Mouse (Mus musculus) heart, embryonic 14.5 days (tissue): ENCODE measurements at regions not wholly inside any gene's neighbourhood (a gene's known extent, or its start where the extent isn't known, plus 50 kb on each side); places are given as distances from the start of the nearest gene placed in this dataset.

ENCODE experiments used
- ATAC-seq: fragments of 200-750 bp; cut with Nextera tagmentation; 2 replicates; pipeline ENCODE4 v1.8.0; 2017; ENCODE audit warnings: low read depth, moderate TSS enrichment; ENCODE audit not compliant: insufficient number of reproducible peaks, insufficient read depth, low FRiP score
- H3K27ac ChIP-seq, 2 experiments: fragments of 200-500 bp in 1 of 2; fragments of 300-500 bp in 1 of 2; sonication (generic) in 1 of 2; replicated peaks in 1 of 2; 2 replicates each; pipeline ENCODE4 v1.5.1; 2012 to 2014; ENCODE audit warnings: low read depth in 2 of 2, low read length in 2 of 2, control low read depth in 1 of 2, mild to moderate bottlenecking in 1 of 2, mixed read lengths in 1 of 2; ENCODE audit not compliant: control insufficient read depth in 1 of 2, insufficient read depth in 1 of 2
- H3K27me3 ChIP-seq: fragments of 300-500 bp; sonication (generic); 2 replicates; pipeline ENCODE4 v1.6.1; 2014; ENCODE audit warnings: mild to moderate bottlenecking, low read length, control low read depth; ENCODE audit not compliant: control insufficient read depth, insufficient read depth
- H3K36me3 ChIP-seq: fragments of 300-500 bp; sonication (generic); 2 replicates; pipeline ENCODE4 v1.6.1; 2014; ENCODE audit warnings: mild to moderate bottlenecking, control low read depth, low read length, mixed read lengths; ENCODE audit not compliant: control insufficient read depth, insufficient read depth
- H3K4me1 ChIP-seq, 2 experiments: fragments of 200-500 bp in 1 of 2; fragments of 300-500 bp in 1 of 2; sonication (generic) in 1 of 2; 2 replicates each; pipeline ENCODE4 v1.6.1; 2012 to 2014; ENCODE audit warnings: low read length in 2 of 2, control low read depth in 1 of 2, mixed read lengths in 1 of 2; ENCODE audit not compliant: control insufficient read depth in 2 of 2, insufficient read depth in 2 of 2
- H3K4me2 ChIP-seq: fragments of 300-500 bp; sonication (generic); 2 replicates; pipeline ENCODE4 v1.6.1; 2014; ENCODE audit warnings: mild to moderate bottlenecking, low read length
- H3K4me3 ChIP-seq, 2 experiments: fragments of 200-500 bp in 1 of 2; fragments of 300-500 bp in 1 of 2; sonication (generic) in 1 of 2; 2 replicates each; pipeline ENCODE4 v1.5.1; 2012 to 2014; ENCODE audit warnings: low read length in 2 of 2, mild to moderate bottlenecking in 2 of 2, control low read depth in 1 of 2, low read depth in 1 of 2, moderate library complexity in 1 of 2; ENCODE audit not compliant: control insufficient read depth in 1 of 2, insufficient read depth in 1 of 2
- H3K9ac ChIP-seq: fragments of 300-500 bp; sonication (generic); 2 replicates; pipeline ENCODE4 v1.6.1; 2014; ENCODE audit warnings: mild to moderate bottlenecking, low read length
- H3K9me3 ChIP-seq: fragments of 300-500 bp; sonication (generic); 2 replicates; pipeline ENCODE4 v1.6.1; 2016; ENCODE audit warnings: low read length, control low read depth; ENCODE audit not compliant: control insufficient read depth
- WGBS: fragments of 180-500 bp; shearing (Covaris S2); extraction: QIAGEN DNeasy Blood & Tissue Kit; methylation state at CpG from one replicate; pipeline ENCODE4 v1.1.7; 2014; 5-methylcytosine and 5-hydroxymethylcytosine counted together

DNA sequence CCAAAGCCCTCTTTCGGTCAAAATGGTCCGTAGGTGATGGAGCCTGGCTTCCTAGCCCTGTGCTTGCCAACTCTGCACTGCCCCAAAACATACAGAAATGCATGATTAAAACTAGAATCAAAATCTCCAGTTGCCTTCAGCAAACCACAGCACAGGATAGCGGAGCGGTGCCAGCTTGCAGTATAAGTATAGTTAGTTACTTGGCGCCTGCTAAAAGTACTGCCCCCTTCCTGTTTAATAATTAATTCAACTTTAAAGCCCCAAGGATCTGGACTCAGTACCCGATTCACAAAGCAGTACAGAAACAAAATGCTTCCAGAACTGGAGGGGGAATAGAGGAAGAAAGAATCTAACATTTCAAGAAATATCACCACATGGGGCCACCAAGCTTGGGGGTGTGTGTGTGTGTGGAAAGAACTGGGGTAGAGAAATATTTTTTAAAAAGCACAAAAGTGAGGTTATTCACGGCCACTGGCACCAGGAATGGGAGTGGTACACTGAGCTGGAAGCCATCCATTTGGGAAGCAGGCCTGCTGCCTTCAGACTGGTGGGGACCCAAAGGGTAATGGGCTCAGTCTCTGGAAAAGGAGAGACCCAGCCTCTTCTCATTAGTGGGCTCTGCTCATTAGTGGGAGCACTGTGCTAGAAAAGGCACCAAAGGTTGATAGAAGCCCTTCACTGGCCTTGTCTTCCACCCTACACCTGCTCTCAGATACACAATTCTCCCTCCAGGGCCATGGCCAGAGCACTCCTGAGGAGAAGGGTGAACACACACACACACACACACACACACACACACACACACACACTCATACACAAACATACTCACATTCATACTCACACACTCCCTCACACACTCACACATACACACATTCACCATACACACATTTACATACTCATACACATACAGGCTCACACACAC lies 75.8 kb upstream of the Mrps9 start:
- Histone ChIP-seq H3K36me3 (no peaks in the 10 kb centered on the region), H3K27ac (no peak overlapping the region), H3K4me1 (no peaks in the 10 kb centered on the region), H3K4me2 (no peak overlapping the region), H3K9me3 (no peaks in the 10 kb centered on the region), H3K27me3 (no peaks in the 10 kb centered on the region), H3K9ac (no peak overlapping the region), H3K4me3 (no peak overlapping the region)
- 85% methylated on average over 7 of the region's 7 CpGs for WGBS
- ATAC-seq: no peak

DNA sequence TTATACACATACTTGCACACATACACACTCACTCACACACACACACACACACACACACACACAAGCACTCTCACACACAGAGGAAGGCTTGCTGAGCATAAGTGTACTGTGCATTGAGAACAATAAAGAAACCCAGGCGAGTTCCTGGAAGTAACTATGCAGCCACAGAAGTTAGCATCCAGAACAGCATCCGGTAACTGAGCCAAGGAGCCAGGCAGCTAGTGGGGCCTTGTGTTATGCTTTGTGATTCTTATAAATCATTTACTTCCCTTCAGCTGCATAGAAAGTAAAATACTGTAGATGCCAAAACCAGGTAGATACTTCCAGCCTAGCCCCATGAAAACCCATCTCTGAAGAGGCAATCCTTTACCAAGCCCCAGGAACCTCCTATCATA lies 75.1 kb upstream of the Mrps9 start:
- Histone ChIP-seq H3K9me3 (no peaks in the 10 kb centered on the region), H3K9ac (no peak overlapping the region), H3K4me3 (no peak overlapping the region), H3K27ac (no peak overlapping the region), H3K4me2 (no peak overlapping the region), H3K27me3 (no peaks in the 10 kb centered on the region), H3K4me1 (no peaks in the 10 kb centered on the region), H3K36me3 (no peaks in the 10 kb centered on the region)
- WGBS: 84% methylated on average over 2 of the region's 2 CpGs
- ATAC-seq: no peak

DNA sequence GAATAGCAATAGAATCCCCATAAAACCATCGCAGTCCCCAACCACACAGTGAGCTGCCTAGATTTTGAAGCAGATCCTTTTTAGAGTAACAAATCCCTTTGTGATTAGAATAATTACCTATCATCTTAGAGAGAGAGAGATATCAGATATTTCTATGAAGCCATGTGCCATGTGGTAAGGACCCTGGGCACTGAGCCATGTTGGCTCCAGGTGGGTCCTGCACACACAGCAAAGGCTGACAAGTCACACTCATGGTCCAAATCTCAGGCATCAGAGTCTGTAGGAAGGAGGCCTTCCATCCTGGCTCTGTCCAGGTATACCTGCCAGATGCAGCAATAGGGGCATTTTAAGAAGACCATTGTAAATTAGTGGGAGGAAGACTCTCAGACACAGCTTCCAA lies 73.6 kb upstream of the Mrps9 start:
- Histone ChIP-seq H3K27ac (no peak overlapping the region), H3K4me2 (no peak overlapping the region), H3K27me3 (no peaks in the 10 kb centered on the region), H3K36me3 (no peaks in the 10 kb centered on the region), H3K9me3 (no peaks in the 10 kb centered on the region), H3K4me3 (no peak overlapping the region), H3K4me1 (no peaks in the 10 kb centered on the region), H3K9ac (no peak overlapping the region)
- WGBS: 84% methylated on average over 1 of the region's 1 CpGs
- ATAC-seq: no peak

DNA sequence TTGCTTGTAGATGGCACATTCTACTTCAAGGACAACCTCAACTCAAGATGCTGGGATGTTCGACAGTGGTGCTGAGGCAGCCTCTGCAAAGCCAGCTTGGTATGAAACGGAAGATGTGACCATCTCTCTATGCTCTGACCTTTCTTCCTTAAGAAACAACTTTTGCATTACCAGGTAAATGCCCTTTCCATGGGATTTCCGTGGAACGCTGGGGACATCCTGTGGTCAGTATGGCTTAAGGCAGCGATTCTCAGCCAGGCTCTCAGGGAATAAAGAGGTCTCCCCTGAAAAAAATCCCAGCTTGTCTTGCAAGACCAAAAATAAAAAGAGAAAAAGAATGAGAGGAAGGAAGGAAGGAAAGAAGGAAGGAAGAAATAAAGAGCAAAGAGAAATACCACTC lies 71.3 kb upstream of the Mrps9 start:
- WGBS: 39% methylated on average over 5 of the region's 5 CpGs
- no peaks in the 10 kb centered on the region for H3K9me3 ChIP-seq
- ATAC-seq: no peak
- no peaks in the 10 kb centered on the region for H3K4me1 ChIP-seq
- no peak overlapping the region for H3K4me2 ChIP-seq
- H3K36me3 ChIP-seq: no peaks in the 10 kb centered on the region
- H3K9ac ChIP-seq: no peak overlapping the region
- H3K4me3 ChIP-seq: no peak overlapping the region
- H3K27me3 ChIP-seq: no peaks in the 10 kb centered on the region
- H3K27ac ChIP-seq: no peak overlapping the region

GRCm38 (mm10) chr1:42780266-42780665 lies 70.8 kb upstream of the Mrps9 start:
- Histone ChIP-seq H3K27ac (no peak overlapping the region), H3K9ac (no peak overlapping the region), H3K9me3 (no peaks in the 10 kb centered on the region), H3K4me3 (no peak overlapping the region), H3K4me2 (no peak overlapping the region), H3K27me3 (no peaks in the 10 kb centered on the region), H3K4me1 (no peaks in the 10 kb centered on the region), H3K36me3 (no peaks in the 10 kb centered on the region)
- no peak for ATAC-seq
- WGBS: 73% methylated on average over 15 of the region's 15 CpGs

- no peak for ATAC-seq
- H3K27me3 ChIP-seq: no peaks in the 10 kb centered on the region
- H3K4me1 ChIP-seq: no peaks in the 10 kb centered on the region
- no peaks in the 10 kb centered on the region for H3K36me3 ChIP-seq
- no peak overlapping the region for H3K9ac ChIP-seq
- 70% methylated on average over 8 of the region's 8 CpGs for WGBS
- no peak overlapping the region for H3K4me3 ChIP-seq
- H3K4me2 ChIP-seq: no peak overlapping the region
- H3K27ac ChIP-seq: no peak overlapping the region
- no peaks in the 10 kb centered on the region for H3K9me3 ChIP-seq
These were observed 69.5 kb upstream of the Mrps9 start for GRCm38 (mm10) chr1:42781533-42781932.

DNA sequence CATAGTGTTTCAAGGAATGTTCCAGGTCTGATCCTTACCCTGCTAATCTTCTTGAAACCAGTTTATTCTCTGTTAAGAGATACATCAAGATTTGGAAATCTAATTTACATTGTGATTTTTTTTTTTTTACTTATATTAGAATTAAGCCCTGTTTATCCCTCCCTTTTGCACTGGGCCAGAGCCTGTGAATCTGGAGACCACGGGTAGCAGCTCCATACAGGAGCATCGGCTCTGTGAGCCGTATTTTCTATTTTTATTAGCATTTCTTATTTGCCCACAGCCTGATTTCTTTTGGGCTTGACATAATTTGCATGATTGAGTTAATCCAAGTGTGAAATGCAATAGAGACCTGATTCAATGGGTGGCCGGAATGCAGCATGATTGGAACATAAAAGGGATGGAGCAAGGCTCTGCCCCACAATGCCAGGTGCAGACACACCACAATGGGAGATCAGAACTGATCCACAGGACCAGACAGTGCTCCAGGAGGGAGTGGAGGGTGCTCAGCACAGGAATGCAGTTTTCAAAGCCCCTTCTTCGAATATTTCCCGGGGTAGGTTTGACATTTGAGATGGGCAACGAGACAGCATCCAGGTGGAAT lies 67.9 kb upstream of the Mrps9 start:
- WGBS: 82% methylated on average over 7 of the region's 7 CpGs
- Histone ChIP-seq H3K4me3 (no peak overlapping the region), H3K4me1 (no peaks in the 10 kb centered on the region), H3K27ac (no peak overlapping the region), H3K4me2 (no peak overlapping the region), H3K9ac (no peak overlapping the region), H3K9me3 (no peaks in the 10 kb centered on the region), H3K36me3 (no peaks in the 10 kb centered on the region), H3K27me3 (no peaks in the 10 kb centered on the region)
- no peak for ATAC-seq
